Mouse (Mus musculus): Measurements from ENCODE around the gene Aco2.

Aco2 gene

GRCm38 (mm10) chr15:81845724-81846123 is 26.4 kb upstream of the Aco2 start:
- DNase-seq (ENCODE audit: low spot score): peak; percentile 77

GRCm38 (mm10) chr15:81846755-81847154 is 25.4 kb upstream of the Aco2 start:
- no peak for DNase-seq (ENCODE audit: low spot score)

- DNase-seq (ENCODE audit: low spot score): no peak
Measured at GRCm38 (mm10) chr15:81847161-81847560, 24.9 kb upstream of the Aco2 start.

- DNase-seq (ENCODE audit: low spot score): no peak
Measured at GRCm38 (mm10) chr15:81847861-81848260, 24.2 kb upstream of the Aco2 start.

GRCm38 (mm10) chr15:81848301-81848700 is 23.8 kb upstream of the Aco2 start:
- DNase-seq (ENCODE audit: low spot score): peak; percentile 83

GRCm38 (mm10) chr15:81849104-81849503 is 23.0 kb upstream of the Aco2 start:
- no peak for DNase-seq (ENCODE audit: low spot score)

GRCm38 (mm10) chr15:81850718-81851117 is 21.4 kb upstream of the Aco2 start:
- no peak for DNase-seq (ENCODE audit: low spot score)

- DNase-seq (ENCODE audit: low spot score): no peak
Measured at GRCm38 (mm10) chr15:81851375-81851774, 20.7 kb upstream of the Aco2 start.

GRCm38 (mm10) chr15:81852411-81853000 is 19.6 kb upstream of the Aco2 start:
- no peak for DNase-seq (ENCODE audit: low spot score)

- no peak for DNase-seq (ENCODE audit: low spot score)
Measured at GRCm38 (mm10) chr15:81853081-81853480, 19.0 kb upstream of the Aco2 start.

- DNase-seq (ENCODE audit: low spot score): peak; percentile 91
Measured at GRCm38 (mm10) chr15:81856030-81856790, 15.9 kb upstream of the Aco2 start.

GRCm38 (mm10) chr15:81856938-81857723 is 15.0 kb upstream of the Aco2 start:
- DNase-seq (ENCODE audit: low spot score): peak; percentile 54

- DNase-seq (ENCODE audit: low spot score): no peak
Measured at GRCm38 (mm10) chr15:81857724-81858116, 14.4 kb upstream of the Aco2 start.

- peak; percentile 89 for DNase-seq (ENCODE audit: low spot score)
Measured at GRCm38 (mm10) chr15:81858138-81858516, 14.0 kb upstream of the Aco2 start.

- peak; percentile 55 for DNase-seq (ENCODE audit: low spot score)
Measured at GRCm38 (mm10) chr15:81858517-81859329, 13.4 kb upstream of the Aco2 start, which contains the start of gene Tob2. Gene Tob2 (minus strand): TSS chr15:81858796.

GRCm38 (mm10) chr15:81859330-81860255 is 12.5 kb upstream of the Aco2 start:
- DNase-seq (ENCODE audit: low spot score): peak; percentile 71

- no peak for DNase-seq (ENCODE audit: low spot score)
Measured at GRCm38 (mm10) chr15:81860471-81861135, 11.5 kb upstream of the Aco2 start.

- no peak for DNase-seq (ENCODE audit: low spot score)
Measured at GRCm38 (mm10) chr15:81864238-81864637, 7.9 kb upstream of the Aco2 start.

GRCm38 (mm10) chr15:81869985-81870384 is 2.1 kb upstream of the Aco2 start:
- DNase-seq (ENCODE audit: low spot score): no peak

GRCm38 (mm10) chr15:81871604-81872261 is 376 bp upstream of the Aco2 start, which contains the start of gene Phf5a:
Gene Phf5a (minus strand): TSS chr15:81871911.
- DNase-seq (ENCODE audit: low spot score): peak; percentile 96

All from adipocyte (in vitro differentiated cells).